Mouse (Mus musculus): ENCODE results near the gene Paqr8. TPM values are rescaled to one million over a fixed set of nuclear protein-coding genes. Genes with fewer than 3 reads are reported as not detected.

Paqr8 gene
- polyA plus RNA-seq, 1 experiment from 2014 or later = 4.4 TPM

DNA sequence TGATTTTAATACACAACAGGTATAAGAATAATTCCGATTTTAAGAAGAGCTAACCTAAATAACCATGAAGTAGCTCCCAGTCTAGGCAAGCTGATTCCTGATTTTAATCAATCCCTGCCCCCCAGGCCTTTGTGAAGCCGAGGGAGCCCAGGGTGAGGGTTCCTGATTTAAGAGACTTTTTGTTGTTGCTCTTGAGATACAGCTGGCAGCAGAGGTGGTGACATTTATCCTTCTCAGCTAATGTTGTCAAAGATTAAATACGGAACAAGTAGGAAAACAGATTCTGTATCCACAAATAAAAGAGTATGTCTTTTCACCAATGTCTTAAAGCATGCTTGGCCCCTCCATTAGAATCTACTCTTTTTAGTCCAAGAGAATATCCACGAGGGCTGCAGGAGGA is 9.9 kb downstream of the Paqr8 start:
- no peak for ATAC-seq (ENCODE audit: low read depth)
- no peak overlapping the region for H3K9ac ChIP-seq (ENCODE audit: low read length)
- no peaks in the 10 kb centered on the region for H3K36me3 ChIP-seq (ENCODE audit: control insufficient read depth, insufficient read depth, low read length)
- no peaks in the 10 kb centered on the region for H3K4me1 ChIP-seq (replicated peaks; ENCODE audit: control insufficient read depth, insufficient read depth, low read length)
- H3K27me3 ChIP-seq (ENCODE audit: control insufficient read depth, insufficient read depth, low read depth, low read length) = no peaks in the 10 kb centered on the region
- H3K27ac ChIP-seq (ENCODE audit: low read length) = no peak overlapping the region
- no peak overlapping the region for H3K4me2 ChIP-seq (ENCODE audit: low read depth, low read length)
- H3K4me3 ChIP-seq (ENCODE audit: low read length) = no peak overlapping the region
- H3K9me3 ChIP-seq (ENCODE audit: control insufficient read depth, low read length) = no peaks in the 10 kb centered on the region
- WGBS = 45% methylated on average over 4 of the region's 4 CpGs

- no peak for ATAC-seq (ENCODE audit: low read depth)
- Histone ChIP-seq H3K4me1 (replicated peaks; ENCODE audit: control insufficient read depth, insufficient read depth, low read length) (no peaks in the 10 kb centered on the region), H3K4me3 (ENCODE audit: low read length) (no peak overlapping the region), H3K4me2 (ENCODE audit: low read depth, low read length) (no peak overlapping the region), H3K9ac (ENCODE audit: low read length) (no peak overlapping the region), H3K27ac (ENCODE audit: low read length) (no peak overlapping the region), H3K9me3 (ENCODE audit: control insufficient read depth, low read length) (no peaks in the 10 kb centered on the region), H3K36me3 (ENCODE audit: control insufficient read depth, insufficient read depth, low read length) (no peaks in the 10 kb centered on the region), H3K27me3 (ENCODE audit: control insufficient read depth, insufficient read depth, low read depth, low read length) (no peaks in the 10 kb centered on the region)
- WGBS = 88% methylated on average over 8 of the region's 8 CpGs
Observed at GRCm38 (mm10) chr1:20905501-20906127, 15.2 kb downstream of the Paqr8 start.

- Histone ChIP-seq H3K27ac (ENCODE audit: low read length) (no peak overlapping the region), H3K9ac (ENCODE audit: low read length) (no peak overlapping the region), H3K36me3 (ENCODE audit: control insufficient read depth, insufficient read depth, low read length) (no peaks in the 10 kb centered on the region), H3K27me3 (ENCODE audit: control insufficient read depth, insufficient read depth, low read depth, low read length) (no peaks in the 10 kb centered on the region), H3K4me2 (ENCODE audit: low read depth, low read length) (no peak overlapping the region), H3K4me3 (ENCODE audit: low read length) (no peak overlapping the region), H3K4me1 (replicated peaks; ENCODE audit: control insufficient read depth, insufficient read depth, low read length) (no peaks in the 10 kb centered on the region), H3K9me3 (ENCODE audit: control insufficient read depth, low read length) (no peaks in the 10 kb centered on the region)
- no peak for ATAC-seq (ENCODE audit: low read depth)
- 82% methylated on average over 9 of the region's 9 CpGs for WGBS
Observed at GRCm38 (mm10) chr1:20906128-20906515, 15.7 kb downstream of the Paqr8 start.

- Histone ChIP-seq H3K36me3 (ENCODE audit: control insufficient read depth, insufficient read depth, low read length) (no peaks in the 10 kb centered on the region), H3K27me3 (ENCODE audit: control insufficient read depth, insufficient read depth, low read depth, low read length) (no peaks in the 10 kb centered on the region), H3K4me2 (ENCODE audit: low read depth, low read length) (no peak overlapping the region), H3K4me3 (ENCODE audit: low read length) (no peak overlapping the region), H3K9ac (ENCODE audit: low read length) (no peak overlapping the region), H3K9me3 (ENCODE audit: control insufficient read depth, low read length) (no peaks in the 10 kb centered on the region), H3K27ac (ENCODE audit: low read length) (no peak overlapping the region), H3K4me1 (replicated peaks; ENCODE audit: control insufficient read depth, insufficient read depth, low read length) (no peaks in the 10 kb centered on the region)
- no peak for ATAC-seq (ENCODE audit: low read depth)
- 58% methylated on average over 4 of the region's 4 CpGs for WGBS
Observed at GRCm38 (mm10) chr1:20908541-20908940, 18.1 kb downstream of the Paqr8 start.

- ATAC-seq (ENCODE audit: low read depth) = no peak
- WGBS = 31% methylated on average over 2 of the region's 2 CpGs
- no peak overlapping the region for H3K4me3 ChIP-seq (ENCODE audit: low read length)
Observed at GRCm38 (mm10) chr1:20912115-20912514, 21.7 kb downstream of the Paqr8 start.

GRCm38 (mm10) chr1:20912527-20913171 is 22.2 kb downstream of the Paqr8 start:
- Histone ChIP-seq H3K4me2 (ENCODE audit: low read depth, low read length) (no peak overlapping the region), H3K27ac (ENCODE audit: low read length) (no peak overlapping the region), H3K9ac (ENCODE audit: low read length) (no peak overlapping the region), H3K9me3 (ENCODE audit: control insufficient read depth, low read length) (no peaks in the 10 kb centered on the region), H3K36me3 (ENCODE audit: control insufficient read depth, insufficient read depth, low read length) (no peaks in the 10 kb centered on the region), H3K4me1 (replicated peaks; ENCODE audit: control insufficient read depth, insufficient read depth, low read length) (no peaks in the 10 kb centered on the region), H3K4me3 (ENCODE audit: low read length) (no peak overlapping the region), H3K27me3 (ENCODE audit: control insufficient read depth, insufficient read depth, low read depth, low read length) (no peaks in the 10 kb centered on the region)
- WGBS = 59% methylated on average over 13 of the region's 13 CpGs
- ATAC-seq (ENCODE audit: low read depth) = no peak

More at GRCm38 (mm10) chr1:20912115-20912514, 21.7 kb downstream of the Paqr8 start:
- no peaks in the 10 kb centered on the region for H3K9me3 ChIP-seq (ENCODE audit: control insufficient read depth, low read length)
- no peak overlapping the region for H3K4me2 ChIP-seq (ENCODE audit: low read depth, low read length)
- H3K36me3 ChIP-seq (ENCODE audit: control insufficient read depth, insufficient read depth, low read length) = no peaks in the 10 kb centered on the region
- no peaks in the 10 kb centered on the region for H3K27me3 ChIP-seq (ENCODE audit: control insufficient read depth, insufficient read depth, low read depth, low read length)
- H3K4me1 ChIP-seq (replicated peaks; ENCODE audit: control insufficient read depth, insufficient read depth, low read length) = no peaks in the 10 kb centered on the region
- no peak overlapping the region for H3K27ac ChIP-seq (ENCODE audit: low read length)
- H3K9ac ChIP-seq (ENCODE audit: low read length) = no peak overlapping the region

GRCm38 (mm10) chr1:20914769-20915168 is 24.4 kb downstream of the Paqr8 start:
- Histone ChIP-seq H3K4me2 (ENCODE audit: low read depth, low read length) (no peak overlapping the region), H3K9me3 (ENCODE audit: control insufficient read depth, low read length) (no peaks in the 10 kb centered on the region), H3K27ac (ENCODE audit: low read length) (no peak overlapping the region), H3K36me3 (ENCODE audit: control insufficient read depth, insufficient read depth, low read length) (no peaks in the 10 kb centered on the region), H3K4me3 (ENCODE audit: low read length) (no peak overlapping the region), H3K4me1 (replicated peaks; ENCODE audit: control insufficient read depth, insufficient read depth, low read length) (no peaks in the 10 kb centered on the region), H3K27me3 (ENCODE audit: control insufficient read depth, insufficient read depth, low read depth, low read length) (no peaks in the 10 kb centered on the region), H3K9ac (ENCODE audit: low read length) (no peak overlapping the region)
- WGBS = 83% methylated on average over 3 of the region's 3 CpGs
- ATAC-seq (ENCODE audit: low read depth) = no peak

DNA sequence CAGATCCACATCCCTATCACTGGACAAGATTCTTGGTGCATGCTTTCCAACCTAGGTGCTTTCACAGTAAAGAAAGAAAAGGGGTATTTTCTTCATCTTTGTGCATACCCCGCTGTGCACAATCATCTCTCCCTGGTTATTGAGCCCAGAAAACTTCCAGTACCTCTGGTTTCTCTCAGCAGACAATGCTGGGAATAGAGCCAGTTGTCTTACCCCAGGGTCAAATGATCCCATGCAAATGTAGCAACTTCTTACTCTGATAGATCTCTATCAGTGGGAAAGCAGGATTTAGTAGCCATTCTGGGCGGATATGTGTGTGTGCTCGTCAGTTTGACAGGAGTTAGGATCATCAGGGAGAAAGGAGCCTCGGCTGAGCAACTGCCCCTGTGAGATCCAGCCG is 25.2 kb downstream of the Paqr8 start:
- Histone ChIP-seq H3K27me3 (ENCODE audit: control insufficient read depth, insufficient read depth, low read depth, low read length) (no peaks in the 10 kb centered on the region), H3K4me3 (ENCODE audit: low read length) (no peak overlapping the region), H3K27ac (ENCODE audit: low read length) (no peak overlapping the region), H3K36me3 (ENCODE audit: control insufficient read depth, insufficient read depth, low read length) (no peaks in the 10 kb centered on the region), H3K9me3 (ENCODE audit: control insufficient read depth, low read length) (no peaks in the 10 kb centered on the region), H3K4me2 (ENCODE audit: low read depth, low read length) (no peak overlapping the region), H3K4me1 (replicated peaks; ENCODE audit: control insufficient read depth, insufficient read depth, low read length) (no peaks in the 10 kb centered on the region), H3K9ac (ENCODE audit: low read length) (no peak overlapping the region)
- WGBS = 72% methylated on average over 5 of the region's 5 CpGs
- no peak for ATAC-seq (ENCODE audit: low read depth)

DNA sequence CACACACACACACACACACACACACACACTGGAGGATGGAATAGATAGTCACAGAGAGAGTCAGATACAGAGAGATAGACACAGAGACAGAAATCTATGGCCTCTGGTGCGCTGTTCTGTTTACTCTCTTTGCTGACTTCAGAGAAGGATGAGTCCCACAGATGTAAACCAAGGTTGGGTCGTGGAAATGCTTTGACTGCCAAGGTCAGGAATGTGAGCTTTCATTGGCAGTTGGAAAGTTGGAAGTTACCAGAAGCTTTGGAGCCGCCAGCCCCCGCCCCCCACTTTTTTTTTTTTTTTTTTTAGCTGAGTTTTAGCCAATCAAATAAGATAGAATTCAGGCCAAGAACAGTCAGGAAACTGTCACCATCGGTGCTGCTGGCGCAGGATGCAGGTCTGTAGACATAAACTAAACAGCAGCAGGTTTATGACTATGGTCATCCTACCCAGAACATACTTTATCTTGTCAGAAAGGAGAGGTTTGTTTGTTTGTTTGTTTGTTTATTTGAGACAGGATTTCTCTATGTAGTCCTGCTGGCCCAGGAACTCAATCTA is 27.2 kb downstream of the Paqr8 start:
- Histone ChIP-seq H3K9me3 (ENCODE audit: control insufficient read depth, low read length) (no peaks in the 10 kb centered on the region), H3K36me3 (ENCODE audit: control insufficient read depth, insufficient read depth, low read length) (no peaks in the 10 kb centered on the region), H3K4me1 (replicated peaks; ENCODE audit: control insufficient read depth, insufficient read depth, low read length) (peaks cover 2% of the 10 kb centered on the region; the same call in 1 of the 2 replicates), H3K4me3 (ENCODE audit: low read length) (no peak overlapping the region), H3K9ac (ENCODE audit: low read length) (no peak overlapping the region), H3K27ac (ENCODE audit: low read length) (no peak overlapping the region), H3K4me2 (ENCODE audit: low read depth, low read length) (no peak overlapping the region), H3K27me3 (ENCODE audit: control insufficient read depth, insufficient read depth, low read depth, low read length) (no peaks in the 10 kb centered on the region)
- 67% methylated on average over 6 of the region's 6 CpGs for WGBS
- no peak for ATAC-seq (ENCODE audit: low read depth)

All from lung, embryonic 16.5 days (tissue).